Mouse (Mus musculus) kidney, embryonic 14.5 days (tissue): Measurements from ENCODE around the gene Gm45521. TPM values are rescaled to one million over a fixed set of nuclear protein-coding genes. Genes with fewer than 3 reads are reported as not detected.

Experiments
- ATAC-seq: fragments of 200-750 bp; cut with Nextera tagmentation; 2 replicates; pipeline ENCODE4 v1.8.0; 2017; ENCODE audit warnings: moderate number of reproducible peaks, mild to moderate bottlenecking, moderate TSS enrichment, moderate library complexity; ENCODE audit not compliant: low FRiP score, low TSS enrichment
- H3K27ac ChIP-seq: fragments of 300-500 bp; sonication (generic); 2 replicates; pipeline ENCODE4 v1.5.1; 2014; ENCODE audit warnings: low read depth, mild to moderate bottlenecking, low read length, moderate library complexity, mixed read lengths
- H3K27me3 ChIP-seq: fragments of 300-500 bp; sonication (generic); 2 replicates; pipeline ENCODE4 v1.6.1; 2014; ENCODE audit warnings: mild to moderate bottlenecking, low read length; ENCODE audit not compliant: control insufficient read depth, insufficient read depth
- H3K36me3 ChIP-seq: fragments of 300-500 bp; sonication (generic); 2 replicates; pipeline ENCODE4 v1.6.1; 2014; ENCODE audit warnings: low read length, mixed read lengths; ENCODE audit not compliant: control insufficient read depth, insufficient read depth
- H3K4me1 ChIP-seq: fragments of 300-500 bp; sonication (generic); 2 replicates; pipeline ENCODE4 v1.6.1; 2014; ENCODE audit warnings: low read length, mixed read lengths; ENCODE audit not compliant: control insufficient read depth, insufficient read depth
- H3K4me2 ChIP-seq: fragments of 300-500 bp; sonication (generic); replicated peaks from 2 replicates; pipeline ENCODE4 v1.6.1; 2014; ENCODE audit warnings: low read depth, mild to moderate bottlenecking, low read length
- H3K4me3 ChIP-seq: fragments of 300-500 bp; sonication (generic); 2 replicates; pipeline ENCODE4 v1.5.1; 2014; ENCODE audit warnings: mild to moderate bottlenecking, low read length
- H3K9ac ChIP-seq: fragments of 300-500 bp; sonication (generic); 2 replicates; pipeline ENCODE4 v1.6.1; 2014; ENCODE audit warnings: low read depth, mild to moderate bottlenecking, low read length, moderate library complexity
- H3K9me3 ChIP-seq: fragments of 300-500 bp; sonication (generic); 2 replicates; pipeline ENCODE4 v1.6.1; 2016; ENCODE audit warnings: low read length; ENCODE audit not compliant: control insufficient read depth
- WGBS: fragments of 180-500 bp; shearing (Covaris S2); extraction: QIAGEN DNeasy Blood & Tissue Kit; methylation state at CpG from one replicate; pipeline ENCODE4 v1.1.7; 2014; 5-methylcytosine and 5-hydroxymethylcytosine counted together
- polyA plus RNA-seq: library from polyadenylated mRNA; unstranded; fragments of >200 nt; fragmentation: Nextera tagmentation; extraction: Ambion mirVana; gene quantifications from 2 replicates; pipeline ENCODE4 v1.2.1, GENCODE M21; 2014

The Gm45521 gene
- polyA plus RNA-seq, 1 experiment from 2014 or later = not detected

DNA sequence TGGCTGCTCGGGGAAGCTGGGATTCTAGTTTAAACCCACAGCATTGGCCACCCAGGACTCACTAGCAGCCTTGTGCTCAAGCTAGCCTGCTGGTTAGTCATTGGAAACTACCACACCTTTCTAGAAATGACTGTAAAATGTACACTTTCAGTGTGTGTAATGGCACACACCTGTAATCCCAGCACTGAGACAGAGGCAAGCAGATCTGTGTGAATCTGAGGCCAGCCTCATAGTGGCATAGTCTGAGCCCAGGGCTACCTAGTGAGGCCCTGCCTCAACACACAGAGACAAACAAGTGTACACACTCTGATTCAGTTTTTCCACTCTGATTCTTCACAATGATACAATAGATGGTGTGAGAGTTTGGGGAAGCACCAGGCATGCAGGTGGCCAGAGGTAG lies 32.3 kb downstream of the Gm45521 start:
- Histone ChIP-seq H3K4me1 (peaks cover 2% of the 10 kb centered on the region; the same call in 1 of the 2 replicates), H3K36me3 (no peaks in the 10 kb centered on the region), H3K4me2 (no peak overlapping the region), H3K4me3 (no peak overlapping the region), H3K9me3 (no peaks in the 10 kb centered on the region), H3K27ac (no peak overlapping the region), H3K27me3 (no peaks in the 10 kb centered on the region), H3K9ac (no peak overlapping the region)
- ATAC-seq = no peak
- 76% methylated on average over 1 of the region's 1 CpGs for WGBS

DNA sequence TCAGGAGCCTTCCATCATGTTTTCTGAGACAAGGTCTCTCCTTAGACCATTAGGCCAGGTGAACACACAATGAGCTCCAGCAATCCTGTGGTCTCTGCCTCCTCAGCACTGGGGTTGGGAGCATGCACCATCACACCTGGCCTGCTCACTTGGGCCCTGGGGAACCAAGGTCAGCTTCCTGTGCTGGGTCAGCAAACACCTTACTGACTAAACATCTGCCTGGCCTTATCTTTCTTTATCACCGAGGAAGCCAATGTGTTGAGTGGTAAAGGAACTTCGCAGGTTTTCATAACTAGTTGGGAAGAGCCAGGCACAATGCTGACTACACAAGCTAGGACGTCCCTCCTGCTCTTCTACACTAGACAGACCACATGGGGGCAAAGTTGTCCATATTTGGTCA lies 32.9 kb downstream of the Gm45521 start:
- H3K27ac ChIP-seq = no peak overlapping the region
- H3K9ac ChIP-seq = no peak overlapping the region
- peaks cover 2% of the 10 kb centered on the region; the same call in 1 of the 2 replicates for H3K4me1 ChIP-seq
- H3K36me3 ChIP-seq = no peaks in the 10 kb centered on the region
- no peaks in the 10 kb centered on the region for H3K27me3 ChIP-seq
- no peak for ATAC-seq
- H3K4me3 ChIP-seq = no peak overlapping the region
- no peaks in the 10 kb centered on the region for H3K9me3 ChIP-seq
- no peak overlapping the region for H3K4me2 ChIP-seq
- 74% methylated on average over 3 of the region's 3 CpGs for WGBS

DNA sequence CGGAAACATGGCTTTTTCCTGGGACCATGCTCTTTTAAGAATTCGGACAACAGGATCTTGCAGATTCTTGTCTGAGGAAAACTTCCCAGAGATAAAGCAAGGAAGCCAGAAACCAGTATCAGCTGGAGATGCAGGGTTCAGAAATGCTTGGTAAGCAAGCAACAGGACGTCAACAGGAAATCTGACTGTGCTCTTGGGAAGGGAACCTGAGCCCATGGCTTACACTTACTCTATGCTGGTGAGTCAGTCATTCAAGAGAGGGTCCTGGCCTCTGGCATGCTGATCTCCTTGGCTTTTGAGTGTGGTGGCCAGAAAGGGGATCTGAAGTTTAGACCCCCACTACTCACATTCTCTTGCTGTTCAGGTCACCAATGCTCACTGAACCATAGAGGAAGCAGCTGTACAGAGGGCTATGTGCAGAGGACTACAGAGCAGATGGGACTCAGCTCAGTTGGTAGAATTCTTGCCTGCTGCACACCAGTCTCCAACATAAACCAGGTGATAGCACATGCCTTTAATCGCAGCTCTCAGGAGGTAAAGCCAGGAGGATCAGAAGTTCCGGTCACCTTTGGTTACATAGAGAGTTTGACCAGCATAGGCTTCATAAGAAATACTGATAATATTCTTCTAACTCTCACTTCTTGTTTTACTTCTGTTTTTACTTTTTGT lies 34.2 kb downstream of the Gm45521 start:
- Histone ChIP-seq H3K4me2 (no peak overlapping the region), H3K9me3 (no peaks in the 10 kb centered on the region), H3K27me3 (no peaks in the 10 kb centered on the region), H3K4me3 (no peak overlapping the region), H3K9ac (no peak overlapping the region), H3K27ac (no peak overlapping the region), H3K4me1 (peaks cover 2% of the 10 kb centered on the region; the same call in 1 of the 2 replicates), H3K36me3 (no peaks in the 10 kb centered on the region)
- ATAC-seq = peak; percentile 37; the same call in 1 of the 2 replicates
- WGBS = 70% methylated on average over 5 of the region's 5 CpGs

DNA sequence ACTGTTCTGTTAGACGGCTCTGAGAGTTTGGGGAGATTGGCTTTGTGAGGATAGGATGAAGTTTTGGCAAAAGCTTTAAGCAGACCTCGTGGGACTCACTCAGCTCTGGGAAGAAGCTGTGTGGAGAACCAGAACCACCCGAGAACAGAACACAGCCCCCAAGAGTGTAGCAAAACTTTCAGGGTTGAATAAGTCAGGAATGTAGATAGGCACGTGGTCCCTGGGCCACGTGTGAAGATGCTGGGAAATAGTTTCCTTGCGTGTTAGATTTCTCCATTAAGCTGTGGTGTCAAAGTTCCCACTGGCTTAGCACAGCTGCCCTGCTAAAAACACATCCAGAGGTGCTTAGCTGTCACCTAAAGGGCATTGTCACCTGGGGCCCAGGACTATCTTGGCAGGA lies 35.1 kb downstream of the Gm45521 start:
- no peak for ATAC-seq
- Histone ChIP-seq H3K4me2 (no peak overlapping the region), H3K9ac (no peak overlapping the region), H3K27me3 (no peaks in the 10 kb centered on the region), H3K9me3 (no peaks in the 10 kb centered on the region), H3K4me1 (peaks cover 2% of the 10 kb centered on the region; the same call in 1 of the 2 replicates), H3K4me3 (no peak overlapping the region), H3K27ac (no peak overlapping the region), H3K36me3 (no peaks in the 10 kb centered on the region)
- 40% methylated on average over 6 of the region's 6 CpGs for whole genome bisulfite sequencing

DNA sequence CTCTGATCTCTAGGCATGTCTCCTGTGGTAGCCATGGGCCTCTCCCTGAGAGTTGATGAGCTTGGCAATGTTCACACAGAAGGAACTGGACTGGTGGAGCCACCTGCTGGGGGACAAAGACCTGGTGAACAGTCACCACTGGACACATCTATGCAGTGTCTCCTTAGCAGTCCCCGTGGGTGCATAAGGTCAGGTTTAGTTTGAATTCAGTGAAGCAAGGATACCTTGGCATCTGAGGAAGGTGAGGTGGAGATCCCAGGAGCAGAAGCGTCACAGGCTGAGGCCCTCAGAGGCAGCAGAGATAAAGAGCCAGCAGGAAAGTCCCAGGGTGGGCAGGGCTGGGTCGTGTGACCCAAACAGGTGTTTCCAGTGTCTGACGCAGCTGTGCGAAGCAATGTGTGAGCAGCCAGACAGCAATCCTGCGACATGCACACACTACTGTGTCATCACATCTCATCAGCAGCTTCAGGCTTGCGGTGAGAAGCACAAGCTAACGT lies 37.2 kb downstream of the Gm45521 start, which contains the start of gene Dnase1l3:
Gene Dnase1l3, minus strand, starts transcription at position 303 of the 497 bp plus-strand sequence.
- 68% methylated on average over 8 of the region's 8 CpGs for WGBS
- Histone ChIP-seq H3K4me2 (no peak within 1 kb of the TSS), H3K9ac (no peak within 1 kb of the TSS), H3K27ac (no peak within 1 kb of the TSS), H3K9me3 (no peaks in the 10 kb centered on the region), H3K36me3 (no peaks in the 10 kb centered on the region), H3K4me1 (peaks cover 2% of the 10 kb centered on the region; the same call in 1 of the 2 replicates), H3K4me3 (no peak within 1 kb of the TSS), H3K27me3 (no peaks in the 10 kb centered on the region; the same call in 1 of the 2 replicates)
- ATAC-seq = no peak; the same call in 1 of the 2 replicates

DNA sequence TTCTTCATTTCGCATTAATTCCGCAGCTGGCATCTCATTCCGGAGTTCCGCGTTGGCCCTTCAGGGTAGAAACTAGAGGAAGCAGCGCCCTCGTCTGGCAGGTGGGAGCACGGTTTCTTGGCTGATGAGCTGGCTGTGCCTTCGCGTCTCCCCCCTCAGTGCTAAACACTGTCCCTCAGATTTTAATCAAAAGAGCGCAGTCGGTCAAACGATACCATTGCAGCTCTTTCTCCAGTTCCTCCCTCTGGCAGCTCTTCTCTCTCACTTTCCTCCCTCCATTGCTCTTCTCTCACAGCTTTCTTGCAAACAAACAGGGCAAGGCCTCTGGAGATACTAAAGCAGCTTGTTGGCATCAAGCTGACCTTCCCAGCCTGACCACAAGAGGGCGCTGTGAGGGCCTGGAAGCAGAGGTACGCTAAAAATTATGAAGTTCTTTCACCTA lies 40.2 kb downstream of the Gm45521 start:
- peaks cover 2% of the 10 kb centered on the region for H3K27me3 ChIP-seq

DNA sequence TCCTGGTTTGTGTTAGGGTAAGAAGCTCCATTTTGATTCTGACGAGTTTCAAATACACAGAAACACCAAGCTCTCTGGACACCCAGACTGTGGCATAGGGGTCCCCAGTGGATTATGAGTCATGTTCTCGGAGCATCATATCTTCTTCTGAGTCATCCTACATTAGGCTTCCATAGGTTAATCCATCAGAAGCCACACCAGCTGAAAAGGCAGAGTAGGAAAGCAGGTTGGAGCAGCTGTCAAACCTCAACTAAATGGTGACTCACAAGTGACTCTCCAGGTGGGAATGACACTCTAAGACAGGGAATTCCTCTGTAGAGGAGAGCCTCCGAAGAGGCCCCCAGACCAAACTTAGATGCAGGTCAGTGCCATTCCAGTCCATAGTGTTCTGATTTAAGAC lies 41.9 kb downstream of the Gm45521 start:
- 80% methylated on average over 3 of the region's 3 CpGs for WGBS
- Histone ChIP-seq H3K4me2 (no peak overlapping the region), H3K9ac (no peak overlapping the region), H3K9me3 (no peaks in the 10 kb centered on the region), H3K27ac (no peak overlapping the region), H3K27me3 (peaks cover 2% of the 10 kb centered on the region), H3K4me3 (no peak overlapping the region), H3K36me3 (no peaks in the 10 kb centered on the region), H3K4me1 (peaks cover 8% of the 10 kb centered on the region; the same call in 1 of the 2 replicates)
- ATAC-seq = no peak

More for the DNA sequence above, 40.2 kb downstream of the Gm45521 start:
- Histone ChIP-seq H3K4me3 (no peak overlapping the region; the same call in 1 of the 2 replicates), H3K9me3 (no peaks in the 10 kb centered on the region), H3K27ac (no peak overlapping the region), H3K4me1 (no peaks in the 10 kb centered on the region), H3K9ac (no peak overlapping the region), H3K4me2 (peak overlapping the region; percentile 35), H3K36me3 (no peaks in the 10 kb centered on the region)
- peak; percentile 22; the same call in 1 of the 2 replicates for ATAC-seq
- 3% methylated on average over 15 of the region's 15 CpGs for WGBS

DNA sequence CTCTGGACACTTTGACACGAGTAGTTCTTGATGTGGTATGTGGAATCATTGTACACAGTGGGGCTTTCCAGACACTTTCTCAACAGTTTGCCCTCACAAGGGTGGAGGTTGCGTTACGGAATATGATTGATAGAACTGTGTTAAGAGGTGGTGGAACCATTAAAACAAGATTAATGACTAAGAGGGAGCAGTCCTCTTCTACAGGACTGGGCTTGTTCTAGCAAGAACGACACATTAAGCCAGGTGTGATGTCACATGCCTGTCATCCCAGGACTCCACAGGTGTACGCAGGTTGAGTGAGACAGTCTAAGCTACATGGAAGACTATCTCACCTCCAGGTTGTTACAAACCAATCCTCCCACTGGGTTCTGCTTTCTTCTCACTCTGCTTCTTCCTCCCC lies 42.3 kb downstream of the Gm45521 start:
- no peak for ATAC-seq
- Histone ChIP-seq H3K9ac (no peak overlapping the region), H3K27ac (no peak overlapping the region), H3K4me1 (peaks cover 8% of the 10 kb centered on the region; the same call in 1 of the 2 replicates), H3K36me3 (no peaks in the 10 kb centered on the region), H3K27me3 (peaks cover 2% of the 10 kb centered on the region), H3K4me3 (no peak overlapping the region), H3K4me2 (no peak overlapping the region), H3K9me3 (no peaks in the 10 kb centered on the region)
- 74% methylated on average over 5 of the region's 5 CpGs for WGBS

DNA sequence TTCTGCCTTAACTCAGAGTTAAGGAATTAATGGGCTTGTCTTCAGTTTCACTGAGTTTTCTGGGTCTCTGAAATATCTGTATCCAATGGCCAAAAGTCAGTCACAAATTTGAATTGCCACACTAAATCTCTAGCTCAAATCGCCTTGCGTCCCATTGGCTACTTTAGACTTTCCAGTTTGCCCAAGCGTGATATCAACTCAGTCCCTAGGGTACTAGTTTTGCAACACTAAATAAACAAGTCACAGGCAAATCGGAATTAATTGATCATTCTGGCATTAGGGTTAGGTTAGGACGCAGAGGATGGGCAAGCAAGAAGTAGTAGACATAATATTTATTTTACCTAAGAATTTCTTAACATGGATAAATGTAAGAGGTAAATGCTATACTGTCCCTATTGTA lies 43.2 kb downstream of the Gm45521 start:
- Histone ChIP-seq H3K4me1 (peaks cover 8% of the 10 kb centered on the region; the same call in 1 of the 2 replicates), H3K36me3 (no peaks in the 10 kb centered on the region), H3K27me3 (peaks cover 2% of the 10 kb centered on the region), H3K27ac (no peak overlapping the region), H3K4me2 (no peak overlapping the region), H3K4me3 (no peak overlapping the region), H3K9ac (no peak overlapping the region), H3K9me3 (no peaks in the 10 kb centered on the region)
- ATAC-seq = no peak
- WGBS = 87% methylated on average over 5 of the region's 5 CpGs
